Mouse (Mus musculus) neural tube, embryonic 15.5 days (tissue): Measurements from ENCODE around the gene Immt. TPM values are rescaled to one million over a fixed set of nuclear protein-coding genes. Genes with fewer than 3 reads are reported as not detected.

ENCODE experiments used
- ATAC-seq: fragments of 200-750 bp; cut with Nextera tagmentation; 2 replicates; pipeline ENCODE4 v1.8.0; 2017; ENCODE audit warnings: mild to moderate bottlenecking, moderate TSS enrichment, moderate library complexity; ENCODE audit not compliant: low FRiP score
- H3K27ac ChIP-seq: fragments of 300-500 bp; sonication (generic); replicated peaks from 2 replicates; pipeline ENCODE4 v1.5.1; 2015; ENCODE audit warnings: mild to moderate bottlenecking, inconsistent platforms
- H3K27me3 ChIP-seq: fragments of 300-500 bp; sonication (generic); replicated peaks from 2 replicates; pipeline ENCODE4 v1.6.1; 2015; ENCODE audit warnings: inconsistent platforms
- H3K36me3 ChIP-seq: fragments of 300-500 bp; sonication (generic); 2 replicates; pipeline ENCODE4 v1.6.1; 2015; ENCODE audit warnings: inconsistent platforms
- H3K4me1 ChIP-seq: fragments of 300-500 bp; sonication (generic); 2 replicates; pipeline ENCODE4 v1.6.1; 2015; ENCODE audit warnings: inconsistent platforms
- H3K4me2 ChIP-seq: fragments of 300-500 bp; sonication (generic); 2 replicates; pipeline ENCODE4 v1.6.1; 2015; ENCODE audit warnings: inconsistent platforms, mild to moderate bottlenecking, moderate library complexity
- H3K4me3 ChIP-seq: fragments of 300-500 bp; sonication (generic); replicated peaks from 2 replicates; pipeline ENCODE4 v1.5.1; 2015; ENCODE audit warnings: mild to moderate bottlenecking, inconsistent platforms
- H3K9ac ChIP-seq: fragments of 300-500 bp; sonication (generic); replicated peaks from 2 replicates; pipeline ENCODE4 v1.6.1; 2015; ENCODE audit warnings: mild to moderate bottlenecking, inconsistent platforms
- H3K9me3 ChIP-seq: fragments of 300-500 bp; sonication (generic); replicated peaks from 2 replicates; pipeline ENCODE4 v1.6.1; 2016; ENCODE audit warnings: inconsistent platforms
- WGBS: fragments of 180-500 bp; shearing (Covaris S2); methylation state at CpG from one replicate; pipeline ENCODE4 v1.1.7; 2015; ENCODE audit warnings: mixed read lengths; 5-methylcytosine and 5-hydroxymethylcytosine counted together
- polyA plus RNA-seq: library from polyadenylated mRNA; unstranded; fragments of >200 nt; fragmentation: Nextera tagmentation; extraction: Ambion mirVana; gene quantifications from 2 replicates; pipeline ENCODE4 v1.2.1, GENCODE M21; 2015

The Immt gene
- polyA plus RNA-seq, result 160 and 173 TPM in 2 replicates

GRCm38 (mm10) chr6:71830690-71831580 is at the start of gene Immt:
Immt (plus strand) TSS chr6:71831331.
- under 1% methylated on average over 64 of the region's 64 CpGs for WGBS
- Histone ChIP-seq H3K27ac (peak within 1 kb of the TSS; percentile 97), H3K9me3 (no peaks in the 10 kb centered on the region)

GRCm38 (mm10) chr6:71783165-71783564 is 48.0 kb upstream of the Immt start:
- Histone ChIP-seq H3K9me3 (no peaks in the 10 kb centered on the region), H3K4me2 (no peak overlapping the region), H3K4me1 (no peaks in the 10 kb centered on the region), H3K36me3 (peaks cover 66% of the 10 kb centered on the region), H3K9ac (no peak overlapping the region), H3K4me3 (no peak overlapping the region), H3K27me3 (no peaks in the 10 kb centered on the region), H3K27ac (no peak overlapping the region)
- WGBS, result 89% methylated on average over 5 of the region's 5 CpGs
- ATAC-seq, result no peak

More at GRCm38 (mm10) chr6:71830690-71831580, at the start of gene Immt:
- Histone ChIP-seq H3K9ac (peak within 1 kb of the TSS; percentile 85), H3K4me1 (peaks cover 18% of the 10 kb centered on the region), H3K4me2 (peak within 1 kb of the TSS; percentile 77), H3K36me3 (peaks cover 9% of the 10 kb centered on the region), H3K27me3 (no peaks in the 10 kb centered on the region; the same call in 1 of the 2 replicates), H3K4me3 (peak within 1 kb of the TSS; percentile 99)
- ATAC-seq, result peak; percentile 99

- Histone ChIP-seq H3K4me1 (no peaks in the 10 kb centered on the region), H3K4me3 (no peak overlapping the region), H3K27me3 (no peaks in the 10 kb centered on the region), H3K4me2 (no peak overlapping the region), H3K9me3 (no peaks in the 10 kb centered on the region), H3K9ac (no peak overlapping the region), H3K27ac (no peak overlapping the region), H3K36me3 (peaks cover 34% of the 10 kb centered on the region)
- no peak for ATAC-seq
- WGBS, result 85% methylated on average over 9 of the region's 9 CpGs
These were observed 42.8 kb upstream of the Immt start for GRCm38 (mm10) chr6:71788348-71788747.

GRCm38 (mm10) chr6:71791771-71792170 is 39.4 kb upstream of the Immt start:
- ATAC-seq, result no peak
- no peaks in the 10 kb centered on the region for H3K9me3 ChIP-seq
- H3K4me1 ChIP-seq, result no peaks in the 10 kb centered on the region
- WGBS, result 82% methylated on average over 6 of the region's 6 CpGs
- H3K9ac ChIP-seq, result no peak overlapping the region
- H3K4me3 ChIP-seq, result no peak overlapping the region
- H3K27ac ChIP-seq, result no peak overlapping the region; the same call in 1 of the 2 replicates
- H3K27me3 ChIP-seq, result no peaks in the 10 kb centered on the region
- peaks cover 41% of the 10 kb centered on the region for H3K36me3 ChIP-seq
- H3K4me2 ChIP-seq, result no peak overlapping the region

GRCm38 (mm10) chr6:71799391-71799790 is 31.7 kb upstream of the Immt start:
- Histone ChIP-seq H3K4me1 (peaks cover 6% of the 10 kb centered on the region), H3K27ac (no peak overlapping the region), H3K9me3 (no peaks in the 10 kb centered on the region), H3K4me3 (no peak overlapping the region), H3K9ac (no peak overlapping the region), H3K27me3 (no peaks in the 10 kb centered on the region), H3K4me2 (no peak overlapping the region), H3K36me3 (peaks cover 39% of the 10 kb centered on the region)
- ATAC-seq, result no peak
- 72% methylated on average over 3 of the region's 3 CpGs for WGBS

GRCm38 (mm10) chr6:71801011-71801713 is 30.0 kb upstream of the Immt start:
- Histone ChIP-seq H3K9me3 (no peaks in the 10 kb centered on the region), H3K27me3 (no peaks in the 10 kb centered on the region), H3K27ac (no peak overlapping the region), H3K4me1 (peaks cover 6% of the 10 kb centered on the region), H3K4me3 (no peak overlapping the region), H3K36me3 (peaks cover 37% of the 10 kb centered on the region), H3K9ac (no peak overlapping the region), H3K4me2 (no peak overlapping the region)
- 64% methylated on average over 7 of the region's 7 CpGs for WGBS
- no peak for ATAC-seq

- no peak overlapping the region for H3K4me3 ChIP-seq
- H3K4me1 ChIP-seq, result peaks cover 6% of the 10 kb centered on the region
- H3K4me2 ChIP-seq, result no peak overlapping the region
- H3K36me3 ChIP-seq, result peaks cover 34% of the 10 kb centered on the region
- H3K9me3 ChIP-seq, result no peaks in the 10 kb centered on the region
- no peak overlapping the region for H3K9ac ChIP-seq
- no peak for ATAC-seq
- no peak overlapping the region for H3K27ac ChIP-seq
- H3K27me3 ChIP-seq, result no peaks in the 10 kb centered on the region
- 65% methylated on average over 10 of the region's 10 CpGs for WGBS
These were observed 29.4 kb upstream of the Immt start for GRCm38 (mm10) chr6:71801714-71802094.

GRCm38 (mm10) chr6:71803609-71804008 is 27.5 kb upstream of the Immt start:
- H3K4me3 ChIP-seq, result no peak overlapping the region
- H3K27me3 ChIP-seq, result no peaks in the 10 kb centered on the region
- H3K4me2 ChIP-seq, result no peak overlapping the region
- no peaks in the 10 kb centered on the region for H3K9me3 ChIP-seq
- ATAC-seq, result peak; percentile 15
- peak overlapping the region; percentile 34 for H3K27ac ChIP-seq
- peaks cover 6% of the 10 kb centered on the region for H3K4me1 ChIP-seq
- 87% methylated on average over 1 of the region's 1 CpGs for WGBS
- H3K36me3 ChIP-seq, result peaks cover 41% of the 10 kb centered on the region
- no peak overlapping the region for H3K9ac ChIP-seq

- 26% methylated on average over 12 of the region's 12 CpGs for WGBS
- no peaks in the 10 kb centered on the region for H3K27me3 ChIP-seq
- H3K36me3 ChIP-seq, result peaks cover 42% of the 10 kb centered on the region
- H3K9ac ChIP-seq, result no peak overlapping the region
- H3K4me3 ChIP-seq, result no peak overlapping the region
- H3K9me3 ChIP-seq, result no peaks in the 10 kb centered on the region
- peak overlapping the region; percentile 34; the same call in 1 of the 2 replicates for H3K27ac ChIP-seq
- no peak overlapping the region for H3K4me2 ChIP-seq
- peak; percentile 89 for ATAC-seq
- H3K4me1 ChIP-seq, result peaks cover 6% of the 10 kb centered on the region
These were observed 26.9 kb upstream of the Immt start for GRCm38 (mm10) chr6:71804061-71804829.

- Histone ChIP-seq H3K4me2 (no peak overlapping the region), H3K9ac (no peak overlapping the region), H3K36me3 (peaks cover 56% of the 10 kb centered on the region), H3K9me3 (no peaks in the 10 kb centered on the region), H3K4me3 (no peak overlapping the region), H3K27me3 (no peaks in the 10 kb centered on the region), H3K4me1 (peaks cover 6% of the 10 kb centered on the region), H3K27ac (no peak overlapping the region)
- WGBS, result 59% methylated on average over 1 of the region's 1 CpGs
- no peak for ATAC-seq
These were observed 24.4 kb upstream of the Immt start for GRCm38 (mm10) chr6:71806713-71807112.

- H3K27ac ChIP-seq, result no peak overlapping the region
- H3K4me1 ChIP-seq, result no peaks in the 10 kb centered on the region
- no peak overlapping the region for H3K4me2 ChIP-seq
- H3K36me3 ChIP-seq, result peaks cover 64% of the 10 kb centered on the region
- no peak for ATAC-seq
- WGBS, result 89% methylated on average over 9 of the region's 9 CpGs
- H3K27me3 ChIP-seq, result no peaks in the 10 kb centered on the region
- no peak overlapping the region for H3K4me3 ChIP-seq
- no peak overlapping the region for H3K9ac ChIP-seq
- no peaks in the 10 kb centered on the region for H3K9me3 ChIP-seq
These were observed 21.2 kb upstream of the Immt start for GRCm38 (mm10) chr6:71809890-71810289.
